Mouse (Mus musculus) splenic B cell, adult 2 months (primary cell): Measurements from ENCODE around the gene Olfr592.
"Not testable (repeated sequence)": the region's sequence is repeated elsewhere in the genome, so short reads cannot be mapped to it uniquely, and the experiment has no call there.

Source experiments
- DNase-seq: peaks from one replicate; pipeline ENCODE4 v3.0.0-alpha.2; 2011; ENCODE audit warnings: low read depth, low spot score
- H3K27me3 ChIP-seq: 2 replicates; pipeline ENCODE4 v1.6.1; 2012; ENCODE audit warnings: mild to moderate bottlenecking, low read length, moderate library complexity, mixed read lengths; ENCODE audit not compliant: control insufficient read depth, poor library complexity, insufficient read depth, severe bottlenecking
- H3K36me3 ChIP-seq: 2 replicates; pipeline ENCODE4 v1.6.1; 2012; ENCODE audit warnings: mild to moderate bottlenecking, low read length, moderate library complexity, mixed read lengths; ENCODE audit not compliant: control insufficient read depth, poor library complexity, insufficient read depth, severe bottlenecking

The Olfr592 gene

DNA sequence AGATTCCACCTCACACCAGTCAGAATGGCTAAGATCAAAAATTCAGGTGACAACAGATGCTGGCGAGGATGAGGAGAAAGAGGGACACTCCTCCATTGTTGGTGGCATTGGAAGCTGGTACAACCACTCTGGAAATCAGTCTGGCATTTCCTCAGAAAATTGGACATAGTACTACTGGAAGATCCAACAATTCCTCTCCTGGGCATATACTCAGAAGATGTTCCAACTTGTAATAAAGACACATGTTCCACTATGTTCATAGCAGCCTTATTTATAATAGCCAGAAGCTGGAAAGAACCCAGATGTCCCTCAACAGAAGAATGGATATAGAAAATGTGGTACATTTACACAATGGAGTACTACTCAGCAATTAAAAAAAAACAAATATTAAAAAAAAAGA lies at the start of gene Olfr592:
Gene Olfr592, plus strand, starts transcription at position 301 of the 400 bp plus-strand sequence.
- DNase-seq, H3K36me3 ChIP-seq, H3K27me3 ChIP-seq: not testable (repeated sequence)

- no peaks in the 10 kb centered on the region for H3K36me3 ChIP-seq
- H3K27me3 ChIP-seq: no peaks in the 10 kb centered on the region
- no peak for DNase-seq
Observed at GRCm38 (mm10) chr7:103140579-103140978, 44.0 kb upstream of the Olfr592 start, which contains the start of gene Olfr588-ps1. TSS of gene Olfr588-ps1 (plus strand) at chr7:103140879.

DNA sequence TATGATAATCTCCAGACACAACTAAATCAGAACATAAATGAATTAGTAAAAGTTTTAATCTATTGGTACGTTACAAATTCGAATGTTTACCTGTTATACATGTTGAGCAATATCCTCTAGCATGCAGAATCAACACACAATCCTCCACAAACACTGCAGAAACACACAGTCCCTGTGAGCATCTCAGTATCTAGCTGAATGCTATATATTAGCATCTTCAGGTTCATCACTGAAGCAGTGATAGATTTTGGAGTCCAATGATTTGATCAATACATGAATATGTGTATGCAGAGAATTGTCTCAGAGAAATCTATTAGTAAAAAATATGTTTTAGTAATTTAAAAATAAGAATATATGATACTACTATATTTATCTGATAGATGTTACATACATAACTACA lies 28.3 kb upstream of the Olfr592 start, which contains the start of gene Olfr589:
Gene Olfr589, minus strand, starts transcription at position 101 of the 400 bp plus-strand sequence.
- no peaks in the 10 kb centered on the region; the same call in 1 of the 2 replicates for H3K27me3 ChIP-seq
- H3K36me3 ChIP-seq: no peaks in the 10 kb centered on the region
- DNase-seq: no peak

- H3K36me3 ChIP-seq: no peaks in the 10 kb centered on the region
- no peak for DNase-seq
- H3K27me3 ChIP-seq: no peaks in the 10 kb centered on the region
Observed at GRCm38 (mm10) chr7:103169697-103170096, 14.9 kb upstream of the Olfr592 start.

GRCm38 (mm10) chr7:103178240-103178639 lies 6.4 kb upstream of the Olfr592 start, which contains the start of gene Olfr591:
TSS of gene Olfr591 (minus strand) at chr7:103178340.
- no peak for DNase-seq
- H3K27me3 ChIP-seq: no peaks in the 10 kb centered on the region

GRCm38 (mm10) chr7:103211562-103211961 lies 27.0 kb downstream of the Olfr592 start, which contains the start of gene Olfr593:
TSS of gene Olfr593 (plus strand) at chr7:103211862.
- no peak for DNase-seq
- no peaks in the 10 kb centered on the region for H3K27me3 ChIP-seq
- H3K36me3 ChIP-seq: no peaks in the 10 kb centered on the region

More at GRCm38 (mm10) chr7:103178240-103178639, 6.4 kb upstream of the Olfr592 start, which contains the start of gene Olfr591:
- H3K36me3 ChIP-seq: no peaks in the 10 kb centered on the region

DNA sequence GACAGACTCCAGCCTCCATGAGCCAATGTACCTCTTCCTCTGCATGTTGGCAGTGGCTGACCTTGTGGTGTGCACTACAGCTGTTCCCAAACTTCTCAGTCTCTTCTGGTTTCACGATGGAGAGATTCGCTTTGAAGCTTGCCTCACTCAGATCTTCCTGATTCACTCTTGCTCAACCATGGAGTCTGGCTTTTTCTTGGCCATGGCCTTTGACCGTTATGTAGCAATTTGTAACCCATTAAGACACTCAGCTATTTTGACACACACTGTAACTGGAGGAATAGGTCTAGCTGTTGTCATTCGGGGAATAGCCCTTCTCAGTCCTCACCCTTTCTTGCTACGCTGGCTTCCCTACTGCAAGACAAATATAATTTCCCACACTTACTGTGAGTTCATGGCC lies 27.4 kb downstream of the Olfr592 start:
- H3K27me3 ChIP-seq, DNase-seq: not testable (repeated sequence)

DNA sequence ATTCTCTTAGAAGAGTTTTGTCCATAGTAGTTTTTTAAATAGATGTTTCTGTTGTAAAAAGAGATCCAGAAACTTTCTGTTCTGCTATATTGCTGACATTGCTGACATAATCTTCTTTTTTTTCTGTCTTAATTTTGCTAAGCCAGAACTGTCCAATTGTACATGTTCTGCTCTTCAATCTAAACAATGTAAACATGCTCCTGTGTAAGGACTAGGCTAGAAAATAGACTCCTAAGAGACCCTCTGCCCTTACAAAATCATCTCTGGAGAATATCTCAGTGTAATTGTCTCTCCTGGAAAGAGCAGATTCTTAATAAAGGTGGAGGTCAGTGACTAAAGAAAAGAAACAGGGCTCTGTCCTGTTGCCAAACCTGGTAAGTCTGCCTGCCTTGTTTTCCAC lies 32.1 kb downstream of the Olfr592 start, which contains the start of gene Olfr594:
Gene Olfr594, plus strand, starts transcription at position 301 of the 400 bp plus-strand sequence.
- no peak for DNase-seq
- Histone ChIP-seq H3K27me3 (no peaks in the 10 kb centered on the region), H3K36me3 (no peaks in the 10 kb centered on the region)

More for the DNA sequence above, 27.4 kb downstream of the Olfr592 start:
- not testable (repeated sequence) for H3K36me3 ChIP-seq
